Mouse (Mus musculus) stomach, postnatal 0 days (tissue): ENCODE results near the gene Otog. TPM values are rescaled to one million over a fixed set of nuclear protein-coding genes. Genes with fewer than 3 reads are reported as not detected.

ENCODE experiments used
- ATAC-seq: fragments of 200-750 bp; cut with Nextera tagmentation; 2 replicates; pipeline ENCODE4 v1.8.0; 2017; ENCODE audit not compliant: low FRiP score, low TSS enrichment
- DNase-seq: peaks from one replicate; pipeline ENCODE4 v3.0.0-alpha.2; 2016; ENCODE audit warnings: low spot score
- H3K27ac ChIP-seq: fragments of 300-500 bp; sonication (generic); replicated peaks from 2 replicates; pipeline ENCODE4 v1.5.1; 2014; ENCODE audit warnings: mild to moderate bottlenecking, control low read depth
- H3K27me3 ChIP-seq: fragments of 300-500 bp; sonication (generic); 2 replicates; pipeline ENCODE4 v1.6.1; 2014; ENCODE audit warnings: low read length; ENCODE audit not compliant: control insufficient read depth, insufficient read depth
- H3K36me3 ChIP-seq: fragments of 300-500 bp; sonication (generic); 2 replicates; pipeline ENCODE4 v1.6.1; 2014; ENCODE audit warnings: low read length, mixed read lengths; ENCODE audit not compliant: control insufficient read depth, insufficient read depth
- H3K4me1 ChIP-seq: fragments of 300-500 bp; sonication (generic); replicated peaks from 2 replicates; pipeline ENCODE4 v1.6.1; 2014; ENCODE audit warnings: antibody characterized with exemption; ENCODE audit not compliant: control insufficient read depth, insufficient read depth
- H3K4me2 ChIP-seq: fragments of 300-500 bp; sonication (generic); replicated peaks from 2 replicates; pipeline ENCODE4 v1.6.1; 2014; ENCODE audit warnings: low read depth, mild to moderate bottlenecking, control low read depth, moderate library complexity
- H3K4me3 ChIP-seq: fragments of 300-500 bp; sonication (generic); 2 replicates; pipeline ENCODE4 v1.5.1; 2014; ENCODE audit warnings: low read depth, low read length, control low read depth
- H3K9ac ChIP-seq: fragments of 300-500 bp; sonication (generic); 2 replicates; pipeline ENCODE4 v1.6.1; 2014; ENCODE audit warnings: mild to moderate bottlenecking, low read length, control low read depth, mixed read lengths
- H3K9me3 ChIP-seq: fragments of 300-500 bp; sonication (generic); 2 replicates; pipeline ENCODE4 v1.6.1; 2016; ENCODE audit warnings: low read length; ENCODE audit not compliant: control insufficient read depth
- CTCF ChIP-seq: IDR thresholded peaks from 2 replicates; pipeline ENCODE4 v1.5.1; 2016; ENCODE audit warnings: antibody characterized with exemption, low read depth, mild to moderate bottlenecking, moderate library complexity
- EP300 ChIP-seq: optimal IDR thresholded peaks from 2 replicates; pipeline ENCODE3; 2016; ENCODE audit warnings: antibody characterized with exemption
- WGBS: fragments of 180-500 bp; shearing (Covaris S2); extraction: QIAGEN DNeasy Blood & Tissue Kit; methylation state at CpG from one replicate; pipeline ENCODE4 v1.1.7; 2014; 5-methylcytosine and 5-hydroxymethylcytosine counted together
- polyA plus RNA-seq: library from polyadenylated mRNA; unstranded; fragments of >200 nt; fragmentation: Nextera tagmentation; extraction: Ambion mirVana; gene quantifications from 2 replicates; pipeline ENCODE4 v1.2.1, GENCODE M21; 2015

Gene Otog
- polyA plus RNA-seq, 1 experiment from 2014 or later = not detected

DNA sequence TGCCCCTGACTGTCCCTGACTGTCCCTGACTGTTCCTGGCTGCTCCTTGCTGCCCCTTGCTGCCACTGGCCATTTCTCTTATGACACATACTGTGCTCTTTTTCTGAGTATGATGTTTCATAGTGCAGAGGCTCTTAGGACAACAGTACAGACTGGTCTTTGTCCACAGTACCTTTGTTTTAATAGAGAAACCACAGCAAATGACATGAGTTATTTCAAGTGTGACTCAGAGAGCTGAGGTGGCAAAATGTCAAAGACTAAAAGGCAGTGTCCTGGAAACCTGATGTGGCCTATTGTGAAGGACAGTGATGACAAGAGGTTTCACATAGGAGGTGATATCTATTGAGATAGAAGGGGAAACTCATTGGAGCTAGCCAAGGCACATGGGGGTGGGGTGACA, 6.1 kb downstream of the Otog start:
- DNase-seq (no peak), ATAC-seq (no peak)
- Histone ChIP-seq H3K27me3 (no peaks in the 10 kb centered on the region), H3K27ac (no peak overlapping the region), H3K36me3 (no peaks in the 10 kb centered on the region), H3K4me2 (no peak overlapping the region), H3K4me1 (no peaks in the 10 kb centered on the region), H3K9ac (no peak overlapping the region), H3K4me3 (no peak overlapping the region), H3K9me3 (no peaks in the 10 kb centered on the region)
- TF ChIP-seq CTCF (no peak), EP300 (no peak)

- 86% methylated on average over 3 of the region's 3 CpGs for WGBS
- H3K36me3 ChIP-seq = no peaks in the 10 kb centered on the region
- H3K27ac ChIP-seq = no peak overlapping the region
These were observed 6.8 kb downstream of the Otog start for GRCm38 (mm10) chr7:46247606-46248005.

GRCm38 (mm10) chr7:46251841-46252240, 11.1 kb downstream of the Otog start:
- Histone ChIP-seq H3K4me1 (no peaks in the 10 kb centered on the region), H3K4me2 (no peak overlapping the region), H3K27me3 (no peaks in the 10 kb centered on the region), H3K4me3 (no peak overlapping the region), H3K36me3 (no peaks in the 10 kb centered on the region), H3K27ac (no peak overlapping the region), H3K9ac (no peak overlapping the region), H3K9me3 (no peaks in the 10 kb centered on the region)
- ATAC-seq = no peak
- DNase-seq = no peak
- no peak for TF ChIP-seq EP300
- peak; percentile 40 for TF ChIP-seq CTCF
- WGBS = 83% methylated on average over 4 of the region's 4 CpGs

More at GRCm38 (mm10) chr7:46247606-46248005, 6.8 kb downstream of the Otog start:
- Histone ChIP-seq H3K9ac (no peak overlapping the region), H3K4me3 (no peak overlapping the region), H3K4me1 (no peaks in the 10 kb centered on the region), H3K9me3 (no peaks in the 10 kb centered on the region), H3K27me3 (no peaks in the 10 kb centered on the region), H3K4me2 (no peak overlapping the region)
- ATAC-seq = no peak
- TF ChIP-seq EP300 = no peak
- TF ChIP-seq CTCF = no peak
- DNase-seq = no peak

GRCm38 (mm10) chr7:46276156-46276555, 35.4 kb downstream of the Otog start:
- Histone ChIP-seq H3K27me3 (no peaks in the 10 kb centered on the region), H3K4me1 (no peaks in the 10 kb centered on the region), H3K9ac (no peak overlapping the region), H3K4me3 (no peak overlapping the region), H3K27ac (no peak overlapping the region), H3K9me3 (no peaks in the 10 kb centered on the region), H3K36me3 (no peaks in the 10 kb centered on the region), H3K4me2 (no peak overlapping the region)
- no peak for TF ChIP-seq EP300
- DNase-seq = no peak
- ATAC-seq = no peak
- WGBS = 48% methylated on average over 5 of the region's 5 CpGs

GRCm38 (mm10) chr7:46279946-46280345, 39.2 kb downstream of the Otog start:
- ATAC-seq = no peak
- no peak overlapping the region for H3K4me2 ChIP-seq

GRCm38 (mm10) chr7:46280896-46281295, 40.1 kb downstream of the Otog start:
- H3K9ac ChIP-seq = no peak overlapping the region
- H3K4me3 ChIP-seq = no peak overlapping the region
- H3K36me3 ChIP-seq = no peaks in the 10 kb centered on the region
- no peak overlapping the region for H3K4me2 ChIP-seq
- H3K9me3 ChIP-seq = no peaks in the 10 kb centered on the region
- H3K4me1 ChIP-seq = no peaks in the 10 kb centered on the region
- H3K27me3 ChIP-seq = no peaks in the 10 kb centered on the region
- no peak for TF ChIP-seq EP300
- TF ChIP-seq CTCF = no peak
- no peak overlapping the region for H3K27ac ChIP-seq
- ATAC-seq (no peak), DNase-seq (no peak)

More at GRCm38 (mm10) chr7:46279946-46280345, 39.2 kb downstream of the Otog start:
- no peak overlapping the region for H3K4me3 ChIP-seq
- no peaks in the 10 kb centered on the region for H3K36me3 ChIP-seq
- peak; percentile 44 for DNase-seq
- H3K27me3 ChIP-seq = no peaks in the 10 kb centered on the region
- no peaks in the 10 kb centered on the region for H3K4me1 ChIP-seq
- 14% methylated on average over 6 of the region's 6 CpGs for WGBS
- H3K9me3 ChIP-seq = no peaks in the 10 kb centered on the region
- peak; percentile 83 for TF ChIP-seq CTCF
- TF ChIP-seq EP300 = no peak
- H3K27ac ChIP-seq = no peak overlapping the region
- no peak overlapping the region for H3K9ac ChIP-seq
